Comparison of ENCODE assay signal across 14 mouse cellular contexts in genomic region chr15:95236509-95236908, GRCm38 (mm10).
A peak's percentile ranks its signal among the peaks of the same experiment; 100 is the strongest.
DNase-seq lines count a peak whose midpoint lies in the region; ATAC-seq lines count a peak whose summit lies in the region.
"Had no signal": no experiment of that assay in that cellular context is flagged by ENCODE, and none has a peak within 500 bp of the region (broad histone marks: within the 10 kb centered on the region; RNA-seq: fewer than 3 reads in every experiment).

No protein-coding gene starts in this region.

- intact Hi-C loops in heart, postnatal 10 days (cut with DNase I): no loop called here

- 0 out of 2 replicates have a peak, but pooled peaks have one; percentile 52 for ATAC-seq in cerebellum, adult (ENCODE audit: insufficient number of reproducible peaks, low FRiP score, low TSS enrichment)
- ATAC-seq: activated CD4-positive, CD25-positive, alpha-beta regulatory T cell, adult 4 months; CD4-positive, CD25-positive, alpha-beta regulatory T cell, adult 4 months; forebrain, embryonic 14.5 days; Patski had no signal

- no peak for DNase-seq in cerebellum, postnatal 10 days
- peak; percentile 31 for DNase-seq in heart, adult 11 months
- no peak for DNase-seq in heart, postnatal 10 days
- peak; percentile 51 for DNase-seq in brain, adult 2 months (ENCODE audit: low read depth, low spot score)
- DNase-seq: adrenal gland, adult 8-10 months; adrenal gland, postnatal 14 days; adrenal gland, postnatal 36 days; B cell, adult 2 months; embryo, embryonic 11 days had no signal

Comparison
In these comparisons a context has a peak if more than half of its experiments do, and no peak if none do; other contexts are left out.
1. DNase-seq: peak in heart, adult 11 months (single experiment) and brain, adult 2 months (single experiment); none in cerebellum, postnatal 10 days (0 of 2) and heart, postnatal 10 days (0 of 2).